Mouse (Mus musculus) embryonic fibroblast, embryonic 13.5 days (primary cell): ENCODE results near the gene Antxr2.

ENCODE experiments used
- CTCF ChIP-seq: IDR thresholded peaks from 2 replicates; pipeline ENCODE4 v1.5.1; 2011; ENCODE audit warnings: mild to moderate bottlenecking, control low read depth, low read length, moderate library complexity, borderline replicate concordance; ENCODE audit not compliant: insufficient read depth
- POLR2A ChIP-seq: IDR thresholded peaks from 2 replicates; pipeline ENCODE4 v1.6.1; 2011; ENCODE audit warnings: low read depth, mild to moderate bottlenecking, control low read depth, low read length, moderate library complexity

DNA sequence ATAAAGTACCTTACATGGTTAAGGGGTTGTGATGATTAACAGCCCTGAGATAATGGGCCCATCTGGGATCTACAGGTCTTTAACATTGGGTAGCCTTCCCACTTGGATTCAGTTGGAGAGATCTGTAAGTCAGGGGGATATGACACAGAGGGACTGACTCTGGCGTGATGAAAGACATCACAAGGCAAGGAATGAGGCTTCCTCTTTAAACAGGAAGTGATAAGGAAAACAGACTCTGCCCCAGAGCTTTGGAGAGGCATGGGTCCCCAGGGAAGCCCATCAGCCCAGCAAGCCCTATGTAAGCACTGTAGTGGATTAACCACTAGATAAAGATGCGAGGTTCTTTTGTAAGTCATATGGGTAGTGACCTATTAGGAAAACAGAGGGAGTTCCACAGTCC, 71.2 kb downstream of the Antxr2 start:
- TF ChIP-seq CTCF = no peak
- no peak for TF ChIP-seq POLR2A
